Mouse (Mus musculus) kidney, adult 2 months (tissue): ENCODE results near the gene Tmem102.

Experiments used
- CTCF ChIP-seq: fragments of 200-500 bp; conservative IDR thresholded peaks from 2 replicates; pipeline ENCODE4 v1.5.1; 2011; ENCODE audit warnings: low read depth, mild to moderate bottlenecking, control low read depth, low read length, moderate library complexity, mixed read lengths; ENCODE audit not compliant: insufficient read depth, insufficient read length
- POLR2A ChIP-seq: fragments of 200-500 bp; IDR thresholded peaks from one replicate; pipeline ENCODE4 v1.6.1; 2011; ENCODE audit warnings: low read depth, low read length, control low read depth

DNA sequence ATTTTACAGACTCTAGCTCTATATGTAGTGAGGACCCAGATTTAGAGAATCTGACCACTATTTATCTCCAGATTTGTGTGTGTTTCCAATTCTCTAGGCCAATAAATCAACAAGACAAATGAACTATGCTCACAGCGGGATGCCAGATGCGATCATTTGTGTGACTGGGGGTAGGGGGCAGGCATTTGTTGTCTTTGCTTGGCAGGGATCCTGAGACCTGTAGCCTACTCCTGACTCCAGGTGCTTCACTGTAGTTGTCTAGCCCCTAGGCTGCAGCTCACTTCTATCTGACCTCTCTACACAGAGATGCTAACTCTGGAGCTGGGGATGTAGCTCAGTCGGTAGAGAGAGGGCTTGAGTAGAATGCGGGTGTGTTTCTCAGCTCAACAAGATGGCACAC is 23.6 kb downstream of the Tmem102 start:
- no peak for TF ChIP-seq CTCF
- no peak for TF ChIP-seq POLR2A
